Mouse (Mus musculus) cerebellum, adult (tissue): ENCODE measurements around the gene Hpcal1.
"Not testable (repeated sequence)": the region's sequence is repeated elsewhere in the genome, so short reads cannot be mapped to it uniquely, and the experiment has no call there.

Experiments used
- ATAC-seq: cut with Nextera tagmentation; 2 replicates; pipeline ENCODE4 v1.9.2; 2017; ENCODE audit warnings: mild to moderate bottlenecking, moderate library complexity, mixed read lengths; ENCODE audit not compliant: insufficient number of reproducible peaks, low FRiP score, low TSS enrichment

The Hpcal1 gene

DNA sequence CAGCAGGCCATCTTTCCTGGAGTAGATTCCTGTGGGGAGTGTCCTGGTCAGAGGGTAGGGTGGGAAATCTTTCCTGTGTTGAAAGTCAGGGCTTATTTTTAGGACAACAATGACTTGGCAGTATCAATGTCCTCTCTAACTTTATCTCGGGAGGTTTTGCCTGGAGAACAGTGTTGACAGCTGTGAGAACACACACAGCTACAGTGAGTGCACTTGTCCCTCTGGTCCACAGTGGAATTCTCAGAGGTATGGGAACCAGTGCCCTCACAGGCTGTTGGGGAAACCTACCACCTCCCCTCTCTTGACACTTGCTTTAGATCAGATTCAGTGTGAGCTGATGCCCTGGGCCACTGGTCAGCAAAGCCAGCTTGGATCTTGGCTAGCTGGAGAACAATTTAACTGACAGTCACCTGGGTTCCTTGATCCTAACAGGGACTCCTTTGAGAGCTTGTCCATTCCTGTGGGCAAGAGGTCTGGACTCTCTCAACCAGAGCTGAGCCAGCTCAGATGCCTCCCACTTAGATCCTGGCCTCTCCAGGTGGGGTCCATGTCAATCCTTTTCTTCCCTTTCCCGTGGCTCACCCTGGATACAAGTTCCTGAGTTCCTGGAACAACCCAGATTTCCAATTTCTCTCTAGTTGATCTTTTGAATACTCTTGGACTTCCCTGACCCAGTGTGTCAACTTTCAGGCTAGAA is 79.0 kb downstream of the Hpcal1 start:
- no peak for ATAC-seq

DNA sequence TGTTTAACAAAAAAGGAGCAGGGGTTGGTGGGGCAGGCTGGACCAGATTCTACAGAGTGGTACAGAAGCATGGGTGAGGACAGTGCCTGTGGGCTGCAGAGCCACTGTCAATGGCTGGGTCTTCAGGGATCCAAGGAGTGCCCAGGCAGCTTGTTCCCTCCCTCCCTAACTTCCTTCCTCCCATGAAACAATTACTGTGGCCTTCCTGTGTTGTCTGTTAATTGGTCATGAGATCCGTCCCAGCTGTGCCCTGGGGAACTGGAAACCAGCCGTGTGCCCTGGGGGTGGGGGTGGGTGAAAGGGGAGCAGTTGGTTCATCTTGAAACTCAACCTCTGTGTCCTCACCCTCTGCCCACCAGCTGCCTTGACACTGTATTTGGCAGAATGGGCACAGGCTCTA is 79.9 kb downstream of the Hpcal1 start:
- ATAC-seq, result no peak

DNA sequence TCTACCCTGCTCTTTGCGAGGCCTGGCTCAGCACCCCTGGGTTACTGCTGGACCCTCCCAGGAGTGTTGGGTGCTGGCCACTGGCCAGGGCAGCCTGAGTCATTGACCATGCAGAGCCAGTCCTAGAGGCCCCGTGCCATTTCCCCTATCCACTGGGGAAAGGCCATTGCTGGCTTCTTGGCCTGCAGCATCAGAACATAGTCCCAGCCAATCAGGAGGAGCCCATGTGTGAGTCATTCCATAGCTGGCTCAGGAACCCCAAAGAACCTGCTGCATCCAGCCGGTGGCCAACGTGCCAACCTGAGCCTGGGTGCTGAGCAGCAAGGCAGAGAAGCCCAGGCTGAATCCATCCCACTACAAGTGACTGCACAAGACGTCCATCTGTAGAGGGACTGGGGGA is 83.1 kb downstream of the Hpcal1 start:
- peak; percentile 66; the same call in 1 of the 2 replicates for ATAC-seq

DNA sequence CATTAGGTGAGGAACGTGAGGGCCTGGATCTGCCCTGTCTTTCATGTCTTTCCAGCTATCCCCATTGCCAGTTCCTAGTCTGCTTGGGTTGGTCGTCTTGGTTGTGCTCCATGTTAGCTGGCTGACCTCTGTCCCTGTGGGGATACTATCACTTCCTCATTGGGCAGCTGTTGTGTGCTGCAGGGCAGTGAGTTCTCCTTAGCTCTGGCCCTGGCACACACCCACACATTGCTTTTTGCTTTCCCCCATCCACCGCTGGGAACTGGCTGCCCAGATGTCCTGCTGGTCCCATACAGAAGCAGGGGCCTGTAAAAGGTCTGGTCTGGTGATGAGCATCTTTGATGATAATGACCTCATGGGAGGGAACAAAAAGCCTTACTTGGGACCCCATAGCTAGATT is 84.2 kb downstream of the Hpcal1 start:
- not testable (repeated sequence) for ATAC-seq

DNA sequence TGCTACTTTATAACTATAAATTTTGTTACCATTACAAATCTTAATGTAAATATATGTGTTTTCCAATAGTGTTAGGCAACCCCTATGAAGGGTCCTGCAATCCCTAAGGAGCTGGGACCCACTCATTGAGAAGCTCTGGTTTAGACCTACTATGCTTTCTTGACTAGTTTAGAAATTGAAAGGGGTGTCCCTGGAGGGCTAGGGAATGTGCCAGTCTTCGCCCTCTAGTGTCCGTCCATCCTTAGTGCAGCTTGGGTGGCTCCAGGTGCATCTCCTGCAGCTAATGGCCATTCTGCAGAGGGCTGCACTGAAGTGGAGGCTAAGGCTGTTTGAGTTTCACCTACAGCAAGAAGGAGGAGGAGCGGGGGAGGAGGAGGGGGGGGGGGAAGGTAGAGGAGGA is 87.7 kb downstream of the Hpcal1 start:
- no peak for ATAC-seq

DNA sequence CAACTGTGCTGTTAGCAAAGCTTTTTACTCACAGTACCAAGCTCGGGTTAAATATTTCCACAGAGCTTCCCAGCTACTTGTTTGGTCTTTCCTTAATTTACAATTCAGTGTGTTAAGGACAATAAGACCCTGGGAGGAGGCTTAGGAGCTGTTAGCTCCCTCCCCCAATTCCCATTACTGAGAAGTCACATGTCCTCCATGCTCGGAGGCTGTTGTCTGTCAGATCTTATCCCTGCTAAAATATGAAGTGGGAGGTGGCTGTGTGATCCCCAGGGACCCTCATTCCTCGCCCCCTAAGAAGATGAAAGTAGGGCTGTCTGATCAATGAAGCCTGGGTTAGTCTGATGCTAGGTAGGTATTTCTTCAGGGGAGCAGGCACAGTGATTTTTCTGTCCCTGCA is 88.4 kb downstream of the Hpcal1 start:
- no peak for ATAC-seq

DNA sequence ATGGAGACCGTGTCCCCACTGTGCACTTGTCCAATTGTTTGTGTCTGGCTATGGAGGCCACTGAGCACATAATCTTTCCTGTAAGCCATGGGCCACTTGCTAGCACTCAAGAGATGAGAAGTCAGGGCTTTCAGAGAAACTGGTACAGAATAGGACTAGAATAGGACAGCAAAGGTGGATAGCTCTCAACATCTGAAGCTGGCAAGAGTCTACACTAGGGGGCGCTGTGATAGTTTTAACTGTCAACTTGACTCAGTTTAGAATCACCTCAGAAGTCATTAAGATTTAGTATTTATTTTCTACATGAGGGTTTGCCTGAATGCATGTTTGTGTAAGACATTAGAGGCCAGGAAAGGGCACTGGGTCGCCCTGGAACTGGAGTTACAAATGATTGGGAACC is 98.8 kb downstream of the Hpcal1 start:
- no peak for ATAC-seq

DNA sequence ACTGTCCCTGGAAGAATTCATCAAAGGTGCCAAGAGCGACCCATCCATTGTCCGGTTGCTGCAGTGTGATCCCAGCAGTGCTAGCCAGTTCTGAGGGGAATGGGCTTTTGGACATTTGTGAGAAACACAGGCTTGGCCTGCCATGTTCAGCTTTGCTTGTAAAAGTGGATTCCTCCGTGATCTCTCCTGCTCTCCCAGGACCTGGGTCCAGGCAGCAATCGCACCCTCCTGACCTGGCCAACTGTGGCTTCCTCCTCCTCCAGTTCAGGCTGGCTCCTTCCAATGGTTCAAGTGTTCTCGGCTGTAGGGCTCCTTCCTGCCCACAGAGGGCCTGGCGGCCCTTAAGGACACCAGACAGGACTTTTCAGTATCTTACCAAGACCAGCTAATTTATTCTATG is 100.5 kb downstream of the Hpcal1 start:
- no peak for ATAC-seq

DNA sequence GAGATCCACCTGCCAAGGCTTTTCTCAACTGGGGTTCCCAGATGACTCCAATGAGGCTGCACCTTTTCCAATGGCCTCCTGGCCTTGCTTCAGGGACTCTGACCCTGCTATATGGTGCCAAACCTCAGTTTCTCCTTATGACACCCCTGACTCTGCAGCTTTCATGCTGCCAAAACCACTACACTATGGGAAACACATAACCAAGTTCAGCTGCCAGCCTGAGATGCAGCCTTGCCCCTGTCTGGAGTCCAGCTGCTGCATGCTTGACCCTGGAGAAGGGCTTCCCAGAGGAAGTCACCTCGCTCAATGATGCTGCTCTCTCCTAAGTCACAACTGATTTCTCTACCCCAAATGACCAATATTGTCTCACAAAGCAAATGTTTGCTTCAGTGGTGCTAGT is 102.1 kb downstream of the Hpcal1 start:
- no peak for ATAC-seq

DNA sequence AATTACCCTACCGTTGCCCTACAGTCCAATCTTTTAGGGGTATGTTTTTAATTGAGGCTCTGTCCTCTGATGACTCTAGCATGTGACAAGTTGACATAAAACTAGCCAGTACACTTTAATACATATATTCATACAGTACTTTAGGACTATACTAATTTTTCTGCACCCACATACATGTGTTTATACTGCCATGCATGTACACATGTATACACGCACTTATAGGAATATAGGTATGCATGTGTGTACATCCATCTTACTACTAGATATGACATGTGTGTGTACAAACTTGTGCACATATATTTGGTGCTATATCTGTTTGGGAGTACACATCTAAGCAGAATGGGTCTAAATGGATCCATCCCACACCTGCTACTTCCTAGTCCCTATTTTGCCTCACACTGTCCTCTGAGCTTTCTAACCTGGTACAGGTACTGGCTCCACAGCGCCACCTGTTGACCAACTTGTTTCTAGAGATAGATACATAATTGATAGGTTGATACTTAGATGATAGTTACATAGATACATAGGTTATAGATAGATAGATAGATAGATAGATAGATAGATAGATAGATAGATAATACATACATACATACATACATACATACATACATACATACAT is 105.1 kb downstream of the Hpcal1 start:
- ATAC-seq, result peak; percentile 70; the same call in 1 of the 2 replicates

DNA sequence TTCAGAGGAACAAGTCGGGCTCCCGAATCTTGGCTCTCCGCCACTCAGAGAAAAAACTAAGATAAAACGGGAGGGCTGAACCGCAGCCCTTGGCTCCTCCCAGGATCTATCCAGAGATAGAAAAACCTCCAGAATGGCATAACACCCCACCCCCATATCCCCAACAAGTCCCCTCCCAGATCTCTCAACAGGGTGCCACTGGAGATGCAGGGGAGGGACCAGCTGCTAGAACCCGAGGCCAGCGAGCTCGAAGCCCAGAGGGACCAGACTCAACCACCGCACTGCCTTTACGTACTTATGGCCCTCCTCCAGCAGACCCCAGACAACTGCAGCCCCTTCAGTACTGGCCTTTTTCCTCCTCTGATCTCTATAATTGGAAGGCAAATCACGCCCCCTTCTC is 107.6 kb downstream of the Hpcal1 start:
- not testable (repeated sequence) for ATAC-seq

DNA sequence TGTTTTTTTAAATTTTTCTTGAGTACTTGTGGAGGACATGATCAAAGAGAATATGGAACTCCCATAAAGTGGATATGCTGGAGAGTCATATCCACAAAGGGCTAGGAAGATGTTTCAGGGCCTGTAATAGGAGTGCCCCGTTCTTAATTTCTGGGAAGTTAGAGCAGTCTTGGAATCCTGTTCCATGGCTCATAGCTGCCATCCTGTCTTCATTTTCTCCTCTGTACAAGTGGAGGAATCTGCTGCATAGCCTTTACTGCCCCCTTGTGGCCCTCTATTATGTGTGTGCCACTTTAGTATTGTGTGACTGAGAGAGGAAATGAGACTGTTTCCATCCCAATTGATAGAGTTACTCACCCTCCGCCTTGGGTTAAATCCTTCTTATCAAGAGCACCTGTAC is 117.9 kb downstream of the Hpcal1 start:
- no peak for ATAC-seq

DNA sequence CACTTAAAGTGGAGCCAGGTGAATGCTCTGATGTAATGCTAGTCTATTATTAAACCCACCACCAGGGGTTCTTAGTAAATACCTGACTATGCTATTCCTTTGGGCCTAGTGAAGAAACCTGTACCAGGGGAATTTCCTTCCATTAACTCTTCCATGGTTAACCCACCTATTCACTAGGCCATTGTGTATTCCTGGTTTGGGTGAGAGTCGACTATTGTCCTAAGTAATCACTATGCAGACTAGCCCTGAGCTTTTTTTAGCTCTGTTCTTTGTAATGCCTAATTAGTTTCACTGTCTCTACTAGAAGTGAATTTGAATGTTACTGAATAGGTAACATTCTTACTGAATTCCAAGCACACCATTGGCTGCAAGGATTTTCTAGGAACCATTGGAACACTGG is 144.6 kb downstream of the Hpcal1 start:
- not testable (repeated sequence) for ATAC-seq
